Mouse (Mus musculus) frontal cortex, adult (tissue): ENCODE results near the gene Olfr372.
"Not testable (repeated sequence)": the region's sequence is repeated elsewhere in the genome, so short reads cannot be mapped to it uniquely, and the experiment has no call there.

ENCODE experiments used
- ATAC-seq: cut with Nextera tagmentation; 2 replicates; pipeline ENCODE4 v1.9.2; 2017; ENCODE audit warnings: mild to moderate bottlenecking, moderate library complexity, mixed read lengths; ENCODE audit not compliant: low TSS enrichment

Olfr372 gene

GRCm38 (mm10) chr8:72099377-72100103, 58.5 kb downstream of the Olfr372 start:
- ATAC-seq = not testable (repeated sequence)

GRCm38 (mm10) chr8:72105165-72105564, 64.1 kb downstream of the Olfr372 start:
- ATAC-seq = no peak

- no peak for ATAC-seq
Observed at GRCm38 (mm10) chr8:72106740-72107139, 65.7 kb downstream of the Olfr372 start, which contains the start of gene Olfr374. Gene Olfr374 (plus strand): TSS chr8:72107040.
